ENCODE assay signal across 11 mouse cellular contexts in the genomic region with DNA sequence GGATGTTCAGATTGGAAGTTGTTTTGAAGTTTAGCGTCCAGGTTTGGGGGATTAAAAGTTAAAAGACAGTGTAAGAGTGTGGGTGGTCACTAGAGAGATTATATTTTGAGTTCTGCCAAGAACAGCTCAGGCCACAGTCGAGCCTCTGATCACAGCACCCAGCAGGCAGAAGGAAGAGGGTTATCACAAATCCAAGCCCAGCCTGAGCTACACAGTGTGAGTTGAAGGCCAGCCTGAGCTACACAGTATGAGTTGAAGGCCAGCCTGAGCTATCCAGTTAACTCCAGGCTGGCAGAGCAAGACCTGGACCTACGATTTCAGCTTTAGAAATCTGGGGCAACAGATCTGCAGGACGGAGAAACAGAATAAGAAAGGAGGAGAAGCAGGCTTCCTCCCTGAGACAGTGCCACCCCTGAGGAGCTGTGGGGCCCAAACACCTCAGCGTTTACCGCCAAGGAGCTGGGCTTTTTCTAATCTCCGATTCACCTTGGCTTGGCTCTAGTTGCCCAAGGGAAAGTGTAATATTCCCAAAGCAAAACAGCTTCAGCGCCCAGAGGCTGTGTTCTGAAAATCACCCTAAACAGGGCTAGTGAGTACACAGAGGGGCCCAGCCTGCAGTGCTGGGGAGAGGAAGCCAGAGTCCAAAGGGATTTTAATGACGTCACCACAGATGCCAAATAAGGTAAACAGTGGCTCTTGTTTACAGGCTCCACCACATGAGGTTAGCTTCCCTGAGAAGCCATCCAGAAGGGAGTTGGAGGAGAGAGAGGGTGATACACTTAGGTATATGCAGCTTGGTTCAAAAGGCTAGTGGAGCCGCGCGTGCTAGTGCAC. TPM values are rescaled to one million over a fixed set of nuclear protein-coding genes. Genes with fewer than 3 reads are reported as not detected.
DNase-seq lines count a peak whose midpoint lies in the region; ATAC-seq and TF ChIP-seq lines count a peak whose summit lies in the region.
"Had no signal": no experiment of that assay in that cellular context is flagged by ENCODE, and none has a peak within 500 bp of the region (broad histone marks: within the 10 kb centered on the region; RNA-seq: fewer than 3 reads in every experiment).

No protein-coding gene starts in this region.

- H3K4me2 ChIP-seq in lung, embryonic 14.5 days = no peak overlapping the region
- no peak overlapping the region for H3K4me2 ChIP-seq in hindbrain, postnatal 0 days (ENCODE audit: low read depth, low read length)
- no peak overlapping the region for H3K4me2 ChIP-seq in liver, embryonic 12.5 days
- no peak overlapping the region for H3K4me2 ChIP-seq in stomach, embryonic 16.5 days (ENCODE audit: low read depth, low read length)

- peak; percentile 58; the same call in 1 of the 2 replicates for ATAC-seq in lung, embryonic 14.5 days (ENCODE audit: insufficient read depth)
- ATAC-seq in hindbrain, postnatal 0 days = no peak
- peak; percentile 59 for ATAC-seq in liver, embryonic 12.5 days
- no peak for ATAC-seq in stomach, embryonic 16.5 days (ENCODE audit: insufficient read depth, low FRiP score)

- H3K27me3 ChIP-seq in lung, embryonic 14.5 days (ENCODE audit: insufficient read depth, low read length) = no peaks in the 10 kb centered on the region
- no peaks in the 10 kb centered on the region for H3K27me3 ChIP-seq in hindbrain, postnatal 0 days (ENCODE audit: insufficient read depth, low read length)
- no peaks in the 10 kb centered on the region for H3K27me3 ChIP-seq in liver, embryonic 12.5 days (replicated peaks)
- no peaks in the 10 kb centered on the region for H3K27me3 ChIP-seq in stomach, embryonic 16.5 days (ENCODE audit: control insufficient read depth, insufficient read depth, low read length)

- no peak for TF ChIP-seq CTCF in lung, embryonic 14.5 days (IDR thresholded peaks at IDR 0.05; ENCODE audit: low read depth)
- no peak for TF ChIP-seq CTCF in hindbrain, postnatal 0 days (IDR thresholded peaks at IDR 0.05; ENCODE audit: low read depth)

- H3K9me3 ChIP-seq in lung, embryonic 14.5 days (ENCODE audit: low read depth, low read length) = no peaks in the 10 kb centered on the region
- H3K9me3 ChIP-seq in hindbrain, postnatal 0 days (ENCODE audit: low read length) = no peaks in the 10 kb centered on the region
- no peaks in the 10 kb centered on the region for H3K9me3 ChIP-seq in liver, embryonic 12.5 days (replicated peaks)
- H3K9me3 ChIP-seq in stomach, embryonic 16.5 days (replicated peaks; ENCODE audit: control insufficient read depth, low read length) = no peaks in the 10 kb centered on the region

- H3K36me3 ChIP-seq in lung, embryonic 14.5 days (ENCODE audit: insufficient read depth) = no peaks in the 10 kb centered on the region
- no peaks in the 10 kb centered on the region for H3K36me3 ChIP-seq in hindbrain, postnatal 0 days (ENCODE audit: insufficient read depth, low read length)
- no peaks in the 10 kb centered on the region for H3K36me3 ChIP-seq in liver, embryonic 12.5 days
- no peaks in the 10 kb centered on the region for H3K36me3 ChIP-seq in stomach, embryonic 16.5 days (ENCODE audit: control insufficient read depth, insufficient read depth, low read length)

- 0 out of 2 replicates have a peak, but pooled peaks cover 5% of the 10 kb centered on the region for H3K4me1 ChIP-seq in lung, embryonic 14.5 days (ENCODE audit: insufficient read depth)
- peaks cover 6% of the 10 kb centered on the region for H3K4me1 ChIP-seq in hindbrain, postnatal 0 days (ENCODE audit: insufficient read depth, low read length)
- H3K4me1 ChIP-seq in liver, embryonic 12.5 days = peaks cover 15% of the 10 kb centered on the region
- H3K4me1 ChIP-seq in stomach, embryonic 16.5 days (ENCODE audit: control insufficient read depth, insufficient read depth, low read length) = peaks cover 11% of the 10 kb centered on the region; the same call in 1 of the 2 replicates

- H3K27ac ChIP-seq in lung, embryonic 14.5 days (ENCODE audit: low read depth) = no peak overlapping the region
- H3K27ac ChIP-seq in hindbrain, postnatal 0 days = peak overlapping the region; percentile 32; the same call in 1 of the 2 replicates
- peak overlapping the region; percentile 43 for H3K27ac ChIP-seq in liver, embryonic 12.5 days
- H3K27ac ChIP-seq in stomach, embryonic 16.5 days (ENCODE audit: low read length) = peak overlapping the region; percentile 38; the same call in 1 of the 2 replicates

- whole genome bisulfite sequencing in lung, embryonic 14.5 days = 45% methylated on average over 12 of the region's 12 CpGs
- WGBS in hindbrain, postnatal 0 days = 44% methylated on average over 12 of the region's 12 CpGs
- WGBS in liver, embryonic 12.5 days (ENCODE audit: insufficient replicate concordance) = 51% methylated on average over 12 of the region's 12 CpGs
- 49% methylated on average over 12 of the region's 12 CpGs for WGBS in stomach, embryonic 16.5 days

- peak; percentile 64 for DNase-seq in lung, embryonic 14.5 days
- DNase-seq in lung, postnatal 4 days = no peak
- no peak for DNase-seq in hindbrain, postnatal 0 days (ENCODE audit: low spot score)
- no peak for DNase-seq in adrenal gland, adult 8-10 months
- no peak for DNase-seq in testis, postnatal 14 days (ENCODE audit: low spot score)
- DNase-seq in cerebellum, adult 18-20 months = no peak
- DNase-seq: cerebellum, adult 11-12 months had no signal

- H3K9ac ChIP-seq in lung, embryonic 14.5 days = no peak overlapping the region
- H3K9ac ChIP-seq in hindbrain, postnatal 0 days (replicated peaks; ENCODE audit: low read length) = no peak overlapping the region
- no peak overlapping the region for H3K9ac ChIP-seq in liver, embryonic 12.5 days
- H3K9ac ChIP-seq in stomach, embryonic 16.5 days (ENCODE audit: low read length) = no peak overlapping the region

- H3K4me3 ChIP-seq in lung, embryonic 14.5 days (ENCODE audit: low read depth, low read length) = no peak overlapping the region
- H3K4me3 ChIP-seq in hindbrain, postnatal 0 days (ENCODE audit: low read length) = no peak overlapping the region
- no peak overlapping the region for H3K4me3 ChIP-seq in liver, embryonic 12.5 days
- no peak overlapping the region for H3K4me3 ChIP-seq in stomach, embryonic 16.5 days (replicated peaks; ENCODE audit: low read length)

RNA-seq across cellular contexts. Expression of gene Mrps23, which starts 37.5 kb away (rescaled TPM):
- polyA plus RNA-seq in lung, embryonic 14.5 days (2014; fragmentation: Nextera tagmentation; extraction: Ambion mirVana) = 55.1 and 57.6 TPM in 2 replicates
- total RNA-seq in hindbrain, postnatal 0 days (2014; rRNA removed) = 29.0 and 48.7 TPM in 2 replicates
- 66.4 and 67.1 TPM in 2 replicates for polyA plus RNA-seq in hindbrain, postnatal 0 days (2015; fragmentation: Nextera tagmentation; extraction: Ambion mirVana)
- 47.0 and 47.6 TPM in 2 replicates for polyA plus RNA-seq in liver, embryonic 12.5 days (2016; fragmentation: Nextera tagmentation; extraction: Ambion mirVana)
- polyA plus RNA-seq in stomach, embryonic 16.5 days (2015; fragmentation: Nextera tagmentation; extraction: Ambion mirVana) = 50.1 and 57.9 TPM in 2 replicates
- 100 to 1,000 TPM; 140 to 223 (median 182) TPM for total RNA-seq in adrenal gland, adult 8-10 months (2022)

RNA-seq across cellular contexts. Expression of gene Ccdc182, which starts 52.2 kb away (rescaled TPM):
- not detected in 2 replicates for polyA plus RNA-seq in lung, embryonic 14.5 days (2014; fragmentation: Nextera tagmentation; extraction: Ambion mirVana)
- total RNA-seq in hindbrain, postnatal 0 days (2014; rRNA removed) = not detected in 2 replicates
- polyA plus RNA-seq in hindbrain, postnatal 0 days (2015; fragmentation: Nextera tagmentation; extraction: Ambion mirVana) = 0.15 TPM in 1 of 2 replicates, not detected in the other
- 0.10 and 0.14 TPM in 2 replicates for polyA plus RNA-seq in liver, embryonic 12.5 days (2016; fragmentation: Nextera tagmentation; extraction: Ambion mirVana)
- polyA plus RNA-seq in stomach, embryonic 16.5 days (2015; fragmentation: Nextera tagmentation; extraction: Ambion mirVana) = not detected in 2 replicates
- total RNA-seq in adrenal gland, adult 8-10 months (2022) = under 1 TPM in 1 of 4 experiments, not detected in 3; 0.40 TPM
- total RNA-seq: hematopoietic stem cell, adult 5-6 weeks; monocyte, adult 5-6 weeks had no signal

Comparison
In these comparisons a context has a peak if more than half of its experiments do, and no peak if none do; other contexts are left out.
1. ATAC-seq: peak in lung, embryonic 14.5 days (single experiment) and liver, embryonic 12.5 days (single experiment); none in hindbrain, postnatal 0 days (single experiment) and stomach, embryonic 16.5 days (single experiment).